Mouse (Mus musculus): ENCODE data around the gene Lrpprc. TPM values are rescaled to one million over a fixed set of nuclear protein-coding genes. Genes with fewer than 3 reads are reported as not detected.

Gene Lrpprc
- polyA plus RNA-seq, 1 experiment: 19.3 TPM

DNA sequence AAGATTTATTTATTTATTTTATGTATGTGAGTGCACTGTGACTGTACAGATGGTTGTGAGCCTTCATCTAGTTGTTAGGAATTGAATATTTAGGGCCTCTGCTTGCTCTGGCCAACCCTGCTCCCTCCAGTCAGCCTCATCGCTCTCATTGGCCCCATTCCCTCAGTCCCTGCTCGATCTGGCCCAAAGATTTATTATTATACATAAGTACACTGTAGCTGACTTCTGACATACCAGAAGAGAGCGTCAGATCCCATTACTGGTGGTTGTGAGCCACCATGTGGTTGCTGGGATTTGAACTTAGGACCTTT, 133.2 kb downstream of the Lrpprc start:
- no peak overlapping the region for H3K4me3 ChIP-seq (ENCODE audit: insufficient read depth, poor library complexity, severe bottlenecking)
- H3K79me2 ChIP-seq (ENCODE audit: control insufficient read depth, insufficient read depth): no peaks in the 10 kb centered on the region
- no peak overlapping the region for H3ac ChIP-seq (ENCODE audit: control insufficient read depth, insufficient read length, low read depth)
- no peaks in the 10 kb centered on the region for H3K36me3 ChIP-seq (ENCODE audit: control insufficient read depth, insufficient read depth)
- no peaks in the 10 kb centered on the region for H3K79me3 ChIP-seq (ENCODE audit: low read depth)
- TF ChIP-seq CTCF (IDR thresholded peaks at IDR 0.05; ENCODE audit: control insufficient read depth, insufficient read depth, insufficient read length): no peak
- no peak for TF ChIP-seq MYOG (IDR thresholded peaks at IDR 0.05; ENCODE audit: control insufficient read depth, extremely low read depth, insufficient read length)
- TF ChIP-seq FOSL1 (IDR thresholded peaks at IDR 0.05; ENCODE audit: insufficient read depth, low read length, poor library complexity, severe bottlenecking): no peak
- TF ChIP-seq CEBPB (IDR thresholded peaks at IDR 0.05; ENCODE audit: low read depth): no peak
- TF ChIP-seq MYOD1 (IDR thresholded peaks at IDR 0.05; ENCODE audit: control insufficient read depth, insufficient read length, low read depth): no peak
- TF ChIP-seq MAX (IDR thresholded peaks at IDR 0.05): no peak
- TF ChIP-seq USF1 (IDR thresholded peaks at IDR 0.05; ENCODE audit: low read depth): no peak
- H3K27me3 ChIP-seq (ENCODE audit: control insufficient read depth, insufficient read depth, insufficient read length): no peaks in the 10 kb centered on the region

DNA sequence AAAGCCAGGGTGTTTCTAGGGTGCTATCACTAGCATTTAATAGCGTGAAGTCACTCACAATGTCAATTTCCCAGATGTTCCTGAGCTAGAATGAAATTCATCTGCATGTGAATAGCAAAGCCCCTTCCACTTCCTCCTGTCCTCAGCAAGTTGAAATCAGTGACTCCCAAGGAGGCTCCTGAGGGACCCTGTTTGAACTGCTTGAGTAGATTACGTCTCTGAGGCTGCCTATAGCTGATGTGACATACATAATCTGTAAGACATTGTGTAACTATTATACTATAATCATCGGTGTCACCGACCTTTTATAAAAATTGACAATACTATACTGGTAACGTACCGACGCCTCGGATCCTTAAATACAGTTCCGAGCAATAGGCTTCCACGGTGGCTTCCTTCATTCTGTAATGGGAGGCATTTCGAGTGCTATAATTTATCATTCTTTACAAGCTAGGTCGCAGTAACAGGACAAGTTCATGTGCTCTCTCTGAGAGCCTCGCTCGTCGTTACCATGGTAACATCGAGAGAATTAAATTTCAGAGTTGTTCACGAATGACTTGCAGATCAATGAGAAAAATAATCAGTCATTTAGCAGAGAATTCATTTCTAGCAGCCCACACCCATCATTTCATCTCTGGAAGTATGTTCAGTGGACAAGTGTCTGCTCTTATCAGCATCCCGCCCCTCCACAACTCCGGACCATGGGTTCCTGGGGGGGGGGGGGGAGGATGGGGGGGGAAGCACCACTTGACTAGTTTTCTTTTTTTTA, 133.8 kb downstream of the Lrpprc start:
- TF ChIP-seq CEBPB (IDR thresholded peaks at IDR 0.05; ENCODE audit: low read depth) (no peak), CTCF (IDR thresholded peaks at IDR 0.05; ENCODE audit: control insufficient read depth, insufficient read depth, insufficient read length) (no peak), MYOG (IDR thresholded peaks at IDR 0.05; ENCODE audit: control insufficient read depth, extremely low read depth, insufficient read length) (no peak), USF1 (IDR thresholded peaks at IDR 0.05; ENCODE audit: low read depth) (no peak), MAX (IDR thresholded peaks at IDR 0.05) (no peak), MYOD1 (IDR thresholded peaks at IDR 0.05; ENCODE audit: control insufficient read depth, insufficient read length, low read depth) (no peak), FOSL1 (IDR thresholded peaks at IDR 0.05; ENCODE audit: insufficient read depth, low read length, poor library complexity, severe bottlenecking) (no peak)
- no peaks in the 10 kb centered on the region for H3K27me3 ChIP-seq (ENCODE audit: control insufficient read depth, insufficient read depth, insufficient read length)
- H3K4me3 ChIP-seq (ENCODE audit: insufficient read depth, poor library complexity, severe bottlenecking): no peak overlapping the region
- no peaks in the 10 kb centered on the region for H3K79me2 ChIP-seq (ENCODE audit: control insufficient read depth, insufficient read depth)
- no peaks in the 10 kb centered on the region for H3K36me3 ChIP-seq (ENCODE audit: control insufficient read depth, insufficient read depth)
- no peaks in the 10 kb centered on the region for H3K79me3 ChIP-seq (ENCODE audit: low read depth)
- H3ac ChIP-seq (ENCODE audit: control insufficient read depth, insufficient read length, low read depth): no peak overlapping the region

DNA sequence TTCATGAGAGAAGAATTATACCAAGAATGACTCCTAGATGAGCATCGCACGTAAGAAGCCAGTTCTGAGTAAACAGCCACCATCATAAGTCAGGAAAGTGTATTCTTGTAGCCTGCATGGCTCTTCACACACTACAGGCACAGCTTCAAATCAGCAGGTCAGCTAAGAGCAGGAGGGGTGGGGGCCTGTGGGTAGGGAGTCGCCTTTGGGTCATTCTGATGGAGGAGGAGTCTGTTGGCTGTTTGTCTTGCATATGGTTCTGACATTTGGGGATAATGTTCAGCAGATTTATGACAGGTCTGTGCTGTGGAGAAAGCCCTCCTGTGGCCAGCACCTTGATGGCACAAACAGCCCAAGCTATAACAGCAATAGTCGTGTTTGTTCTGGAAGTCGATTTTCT, 134.4 kb downstream of the Lrpprc start:
- Histone ChIP-seq H3K4me3 (ENCODE audit: insufficient read depth, poor library complexity, severe bottlenecking) (no peak overlapping the region), H3K36me3 (ENCODE audit: control insufficient read depth, insufficient read depth) (no peaks in the 10 kb centered on the region), H3K79me2 (ENCODE audit: control insufficient read depth, insufficient read depth) (no peaks in the 10 kb centered on the region), H3ac (ENCODE audit: control insufficient read depth, insufficient read length, low read depth) (no peak overlapping the region), H3K79me3 (ENCODE audit: low read depth) (no peaks in the 10 kb centered on the region), H3K27me3 (ENCODE audit: control insufficient read depth, insufficient read depth, insufficient read length) (no peaks in the 10 kb centered on the region)
- TF ChIP-seq CTCF (IDR thresholded peaks at IDR 0.05; ENCODE audit: control insufficient read depth, insufficient read depth, insufficient read length) (no peak), USF1 (IDR thresholded peaks at IDR 0.05; ENCODE audit: low read depth) (no peak), MYOD1 (IDR thresholded peaks at IDR 0.05; ENCODE audit: control insufficient read depth, insufficient read length, low read depth) (no peak), MAX (IDR thresholded peaks at IDR 0.05) (no peak), FOSL1 (IDR thresholded peaks at IDR 0.05; ENCODE audit: insufficient read depth, low read length, poor library complexity, severe bottlenecking) (no peak), MYOG (IDR thresholded peaks at IDR 0.05; ENCODE audit: control insufficient read depth, extremely low read depth, insufficient read length) (no peak), CEBPB (IDR thresholded peaks at IDR 0.05; ENCODE audit: low read depth) (no peak)

Other genes starting within 250 kb of the Lrpprc start
- gene Dync2li1, start 164.3 kb downstream of the Lrpprc start, polyA plus RNA-seq (2012; fragmentation: generic; extraction: Trizol): 4.0 TPM
- not detected for gene Abcg8, start 114.5 kb downstream of the Lrpprc start, polyA plus RNA-seq (2012; fragmentation: generic; extraction: Trizol)
- gene Abcg5, start 107.8 kb downstream of the Lrpprc start, polyA plus RNA-seq (2012; fragmentation: generic; extraction: Trizol): not detected
- gene Ppm1b, start 166.0 kb upstream of the Lrpprc start, polyA plus RNA-seq (2012; fragmentation: generic; extraction: Trizol): 23.3 TPM
- 0.04 TPM for gene Slc3a1, start 237.6 kb upstream of the Lrpprc start, polyA plus RNA-seq (2012; fragmentation: generic; extraction: Trizol)

Data from C2C12 (cell line).